Mouse (Mus musculus): ENCODE data around the gene Fgf2. TPM values are rescaled to one million over a fixed set of nuclear protein-coding genes. Genes with fewer than 3 reads are reported as not detected.

The Fgf2 gene
- polyA plus RNA-seq, 1 experiment from 2014 or later: 1.5 TPM

DNA sequence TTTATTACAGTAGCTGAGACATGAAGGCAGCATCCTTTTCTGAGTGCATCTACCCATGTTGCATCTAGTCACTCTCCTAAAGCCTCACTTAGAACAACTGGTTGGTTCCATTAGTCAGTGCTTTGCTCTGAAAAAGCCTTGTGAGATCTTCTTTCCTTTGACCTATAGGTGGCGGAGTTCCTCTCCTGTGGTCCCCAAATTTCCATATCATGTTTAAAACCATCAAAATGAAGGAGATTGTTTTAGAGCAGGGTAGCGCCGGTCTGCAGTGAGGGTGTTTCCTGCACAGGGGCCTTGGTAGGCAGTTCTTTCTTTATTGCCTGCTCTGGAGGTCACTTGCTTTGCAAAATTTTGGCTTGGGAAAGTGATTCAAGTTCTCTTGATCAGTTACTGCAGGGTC is 23.8 kb upstream of the Fgf2 start:
- Histone ChIP-seq H3K27me3 (replicated peaks; ENCODE audit: control insufficient read depth, insufficient read depth, low read length) (no peaks in the 10 kb centered on the region), H3K4me2 (ENCODE audit: low read length) (no peak overlapping the region), H3K4me3 (ENCODE audit: low read depth, low read length) (no peak overlapping the region), H3K36me3 (ENCODE audit: control insufficient read depth, insufficient read depth, low read length) (peaks cover 11% of the 10 kb centered on the region), H3K4me1 (replicated peaks; ENCODE audit: control insufficient read depth, insufficient read depth, low read length) (no peaks in the 10 kb centered on the region), H3K9ac (ENCODE audit: low read length) (no peak overlapping the region), H3K27ac (ENCODE audit: low read depth) (no peak overlapping the region), H3K9me3 (ENCODE audit: control insufficient read depth, low read length) (no peaks in the 10 kb centered on the region)
- no peak for DNase-seq (ENCODE audit: low spot score)
- ATAC-seq (replicated peaks; ENCODE audit: low FRiP score, low TSS enrichment, low read depth): no peak
- WGBS: 35% methylated on average over 3 of the region's 3 CpGs

DNA sequence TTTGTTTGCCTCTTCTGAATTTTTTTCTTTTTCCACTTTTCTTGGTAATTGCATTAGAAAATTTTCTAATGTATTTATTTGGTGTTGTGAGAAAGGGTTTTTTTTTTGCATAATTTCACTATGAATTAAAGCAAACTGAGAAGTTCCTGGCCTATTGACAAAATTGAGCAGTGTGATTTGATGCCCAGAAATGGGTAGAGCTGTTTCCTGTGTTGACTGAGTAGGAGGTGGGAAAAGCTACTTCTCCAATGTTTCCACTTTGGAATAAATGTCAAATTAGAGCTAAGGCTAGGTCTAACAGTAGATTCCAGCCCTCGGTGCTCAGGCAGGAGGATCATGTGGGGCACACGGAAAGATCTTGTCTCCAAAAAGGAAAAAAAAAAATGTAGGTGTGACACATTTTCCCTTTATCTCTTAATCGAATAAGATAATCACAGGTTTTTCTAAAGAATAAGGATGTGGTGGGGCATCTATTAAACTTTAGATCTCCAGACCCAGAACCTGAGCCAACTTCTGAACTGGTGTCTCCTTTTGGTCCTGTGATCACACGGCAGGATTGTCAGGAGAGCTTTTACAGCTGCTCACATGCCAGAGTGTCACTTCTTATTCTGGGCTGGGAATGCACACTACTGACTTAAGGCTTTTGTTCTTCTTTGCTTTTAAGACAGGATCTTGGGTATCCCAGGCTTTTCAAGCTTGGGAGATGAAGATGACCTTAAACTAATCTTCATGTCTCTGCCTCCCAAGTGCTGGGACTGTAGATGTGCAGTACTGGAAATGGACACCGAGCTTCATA is 22.6 kb upstream of the Fgf2 start:
- no peak overlapping the region for H3K9ac ChIP-seq (ENCODE audit: low read length)
- no peaks in the 10 kb centered on the region for H3K9me3 ChIP-seq (ENCODE audit: control insufficient read depth, low read length)
- DNase-seq (ENCODE audit: low spot score): no peak
- no peak overlapping the region for H3K4me3 ChIP-seq (ENCODE audit: low read depth, low read length)
- no peak overlapping the region for H3K27ac ChIP-seq (ENCODE audit: low read depth)
- no peak overlapping the region for H3K4me2 ChIP-seq (ENCODE audit: low read length)
- ATAC-seq (replicated peaks; ENCODE audit: low FRiP score, low TSS enrichment, low read depth): no peak
- H3K4me1 ChIP-seq (replicated peaks; ENCODE audit: control insufficient read depth, insufficient read depth, low read length): no peaks in the 10 kb centered on the region
- no peaks in the 10 kb centered on the region for H3K27me3 ChIP-seq (replicated peaks; ENCODE audit: control insufficient read depth, insufficient read depth, low read length)
- peaks cover 6% of the 10 kb centered on the region; the same call in 1 of the 2 replicates for H3K36me3 ChIP-seq (ENCODE audit: control insufficient read depth, insufficient read depth, low read length)
- WGBS: 79% methylated on average over 5 of the region's 5 CpGs

DNA sequence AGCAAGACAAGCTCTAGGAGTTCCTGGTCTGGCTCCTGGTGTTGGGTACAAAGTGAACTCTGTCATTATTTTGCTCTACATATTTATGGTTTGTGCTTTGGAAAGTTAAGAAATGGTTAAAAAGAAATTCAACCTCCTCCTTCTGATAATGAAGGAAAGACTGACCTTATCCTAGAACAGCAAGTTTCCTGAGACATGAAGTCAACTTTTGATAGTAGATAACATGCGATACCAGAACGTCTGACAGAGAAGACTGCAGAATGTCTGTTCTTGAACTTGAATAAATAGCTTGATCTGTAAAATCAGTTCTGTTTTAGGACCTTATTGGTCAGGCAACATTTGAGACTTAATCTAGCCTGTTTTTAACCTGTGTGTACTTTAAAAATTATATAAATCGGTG is 21.5 kb upstream of the Fgf2 start:
- 82% methylated on average over 3 of the region's 3 CpGs for WGBS
- no peak for DNase-seq (ENCODE audit: low spot score)
- H3K4me1 ChIP-seq (replicated peaks; ENCODE audit: control insufficient read depth, insufficient read depth, low read length): no peaks in the 10 kb centered on the region

GRCm38 (mm10) chr3:37328489-37328888 is 19.7 kb upstream of the Fgf2 start:
- ATAC-seq (replicated peaks; ENCODE audit: low FRiP score, low TSS enrichment, low read depth) (no peak), DNase-seq (ENCODE audit: low spot score) (no peak)
- Histone ChIP-seq H3K36me3 (ENCODE audit: control insufficient read depth, insufficient read depth, low read length) (no peaks in the 10 kb centered on the region), H3K4me1 (replicated peaks; ENCODE audit: control insufficient read depth, insufficient read depth, low read length) (no peaks in the 10 kb centered on the region), H3K9me3 (ENCODE audit: control insufficient read depth, low read length) (no peaks in the 10 kb centered on the region), H3K27me3 (replicated peaks; ENCODE audit: control insufficient read depth, insufficient read depth, low read length) (no peaks in the 10 kb centered on the region), H3K4me3 (ENCODE audit: low read depth, low read length) (no peak overlapping the region), H3K9ac (ENCODE audit: low read length) (no peak overlapping the region), H3K4me2 (ENCODE audit: low read length) (no peak overlapping the region), H3K27ac (ENCODE audit: low read depth) (no peak overlapping the region)
- WGBS: 80% methylated on average over 2 of the region's 2 CpGs

More for the DNA sequence above, 21.5 kb upstream of the Fgf2 start:
- no peaks in the 10 kb centered on the region for H3K36me3 ChIP-seq (ENCODE audit: control insufficient read depth, insufficient read depth, low read length)
- no peak overlapping the region for H3K27ac ChIP-seq (ENCODE audit: low read depth)
- no peak for ATAC-seq (replicated peaks; ENCODE audit: low FRiP score, low TSS enrichment, low read depth)
- no peak overlapping the region for H3K4me2 ChIP-seq (ENCODE audit: low read length)
- no peak overlapping the region for H3K9ac ChIP-seq (ENCODE audit: low read length)
- no peaks in the 10 kb centered on the region for H3K9me3 ChIP-seq (ENCODE audit: control insufficient read depth, low read length)
- no peaks in the 10 kb centered on the region for H3K27me3 ChIP-seq (replicated peaks; ENCODE audit: control insufficient read depth, insufficient read depth, low read length)
- no peak overlapping the region for H3K4me3 ChIP-seq (ENCODE audit: low read depth, low read length)

DNA sequence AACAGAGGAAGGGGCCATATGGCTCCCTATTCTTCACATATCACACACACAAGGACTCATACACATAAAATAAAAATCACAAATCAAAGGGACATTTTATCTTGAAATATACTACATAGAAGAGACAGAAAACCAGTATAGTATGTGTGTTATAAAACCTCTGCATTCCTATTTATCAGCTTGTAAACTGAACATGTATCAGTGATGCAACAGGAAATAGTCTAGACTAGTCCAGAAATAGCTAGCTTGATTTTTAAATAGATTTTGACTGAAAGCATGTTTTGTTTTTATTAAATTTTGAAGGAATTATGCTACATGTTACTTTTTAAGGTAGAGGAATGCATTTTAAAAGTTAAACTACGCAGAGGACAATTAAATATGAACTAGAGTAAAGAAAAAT is 18.2 kb upstream of the Fgf2 start:
- Histone ChIP-seq H3K4me3 (ENCODE audit: low read depth, low read length) (no peak overlapping the region), H3K27ac (ENCODE audit: low read depth) (no peak overlapping the region), H3K36me3 (ENCODE audit: control insufficient read depth, insufficient read depth, low read length) (no peaks in the 10 kb centered on the region), H3K9me3 (ENCODE audit: control insufficient read depth, low read length) (no peaks in the 10 kb centered on the region), H3K4me1 (replicated peaks; ENCODE audit: control insufficient read depth, insufficient read depth, low read length) (no peaks in the 10 kb centered on the region), H3K27me3 (replicated peaks; ENCODE audit: control insufficient read depth, insufficient read depth, low read length) (no peaks in the 10 kb centered on the region), H3K9ac (ENCODE audit: low read length) (no peak overlapping the region), H3K4me2 (ENCODE audit: low read length) (no peak overlapping the region)
- DNase-seq (ENCODE audit: low spot score) (no peak), ATAC-seq (replicated peaks; ENCODE audit: low FRiP score, low TSS enrichment, low read depth) (no peak)
- 88% methylated on average over 1 of the region's 1 CpGs for WGBS

DNA sequence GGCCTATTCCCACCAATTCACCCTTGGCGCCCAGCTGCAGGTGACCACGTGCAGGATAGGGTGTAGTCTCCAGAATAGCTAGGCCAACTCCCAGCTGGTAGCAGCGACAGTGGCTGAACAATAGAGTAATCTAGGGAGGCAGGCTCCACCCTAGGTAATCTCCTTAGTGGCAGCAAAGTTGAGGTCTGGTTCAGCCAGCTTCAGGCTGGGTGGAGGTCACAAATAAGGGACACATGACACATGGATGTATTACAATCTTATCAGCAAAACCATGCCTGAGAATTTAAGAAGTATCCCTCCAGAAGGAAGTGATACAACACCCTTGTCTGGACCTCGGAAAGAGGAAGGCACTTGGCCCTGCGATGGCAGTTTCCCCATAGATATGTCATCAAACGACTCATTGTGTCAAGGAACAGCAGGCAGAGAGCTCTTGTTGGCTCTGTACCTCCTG is 16.1 kb upstream of the Fgf2 start:
- Histone ChIP-seq H3K4me3 (ENCODE audit: low read depth, low read length) (no peak overlapping the region), H3K27me3 (replicated peaks; ENCODE audit: control insufficient read depth, insufficient read depth, low read length) (no peaks in the 10 kb centered on the region), H3K27ac (ENCODE audit: low read depth) (no peak overlapping the region), H3K36me3 (ENCODE audit: control insufficient read depth, insufficient read depth, low read length) (no peaks in the 10 kb centered on the region), H3K9me3 (ENCODE audit: control insufficient read depth, low read length) (no peaks in the 10 kb centered on the region), H3K4me1 (replicated peaks; ENCODE audit: control insufficient read depth, insufficient read depth, low read length) (no peaks in the 10 kb centered on the region), H3K9ac (ENCODE audit: low read length) (no peak overlapping the region), H3K4me2 (ENCODE audit: low read length) (no peak overlapping the region)
- no peak for DNase-seq (ENCODE audit: low spot score)
- ATAC-seq (replicated peaks; ENCODE audit: low FRiP score, low TSS enrichment, low read depth): no peak
- 65% methylated on average over 6 of the region's 6 CpGs for WGBS

GRCm38 (mm10) chr3:37334053-37334452 is 14.1 kb upstream of the Fgf2 start:
- Histone ChIP-seq H3K36me3 (ENCODE audit: control insufficient read depth, insufficient read depth, low read length) (no peaks in the 10 kb centered on the region), H3K9ac (ENCODE audit: low read length) (no peak overlapping the region), H3K9me3 (ENCODE audit: control insufficient read depth, low read length) (no peaks in the 10 kb centered on the region), H3K4me1 (replicated peaks; ENCODE audit: control insufficient read depth, insufficient read depth, low read length) (no peaks in the 10 kb centered on the region), H3K4me2 (ENCODE audit: low read length) (no peak overlapping the region), H3K4me3 (ENCODE audit: low read depth, low read length) (no peak overlapping the region), H3K27me3 (replicated peaks; ENCODE audit: control insufficient read depth, insufficient read depth, low read length) (no peaks in the 10 kb centered on the region), H3K27ac (ENCODE audit: low read depth) (no peak overlapping the region)
- 91% methylated on average over 4 of the region's 4 CpGs for WGBS
- no peak for DNase-seq (ENCODE audit: low spot score)
- ATAC-seq (replicated peaks; ENCODE audit: low FRiP score, low TSS enrichment, low read depth): no peak

- H3K27me3 ChIP-seq (replicated peaks; ENCODE audit: control insufficient read depth, insufficient read depth, low read length): no peaks in the 10 kb centered on the region
- ATAC-seq (replicated peaks; ENCODE audit: low FRiP score, low TSS enrichment, low read depth) (no peak), DNase-seq (ENCODE audit: low spot score) (no peak)
- H3K9me3 ChIP-seq (ENCODE audit: control insufficient read depth, low read length): no peaks in the 10 kb centered on the region
- no peak overlapping the region for H3K9ac ChIP-seq (ENCODE audit: low read length)
- no peaks in the 10 kb centered on the region for H3K4me1 ChIP-seq (replicated peaks; ENCODE audit: control insufficient read depth, insufficient read depth, low read length)
- no peak overlapping the region for H3K4me3 ChIP-seq (ENCODE audit: low read depth, low read length)
- no peaks in the 10 kb centered on the region for H3K36me3 ChIP-seq (ENCODE audit: control insufficient read depth, insufficient read depth, low read length)
- no peak overlapping the region for H3K4me2 ChIP-seq (ENCODE audit: low read length)
- 65% methylated on average over 5 of the region's 5 CpGs for WGBS
- no peak overlapping the region for H3K27ac ChIP-seq (ENCODE audit: low read depth)
Measured at GRCm38 (mm10) chr3:37341110-37341509, 7.0 kb upstream of the Fgf2 start.

- Histone ChIP-seq H3K27ac (ENCODE audit: low read depth) (no peak overlapping the region), H3K36me3 (ENCODE audit: control insufficient read depth, insufficient read depth, low read length) (no peaks in the 10 kb centered on the region), H3K9me3 (ENCODE audit: control insufficient read depth, low read length) (no peaks in the 10 kb centered on the region), H3K4me3 (ENCODE audit: low read depth, low read length) (no peak overlapping the region), H3K4me2 (ENCODE audit: low read length) (no peak overlapping the region), H3K4me1 (replicated peaks; ENCODE audit: control insufficient read depth, insufficient read depth, low read length) (no peaks in the 10 kb centered on the region), H3K27me3 (replicated peaks; ENCODE audit: control insufficient read depth, insufficient read depth, low read length) (peaks cover 10% of the 10 kb centered on the region; the same call in 1 of the 2 replicates), H3K9ac (ENCODE audit: low read length) (no peak overlapping the region)
- 60% methylated on average over 5 of the region's 5 CpGs for WGBS
- no peak for DNase-seq (ENCODE audit: low spot score)
- ATAC-seq (replicated peaks; ENCODE audit: low FRiP score, low TSS enrichment, low read depth): no peak
Measured at GRCm38 (mm10) chr3:37342811-37343210, 5.3 kb upstream of the Fgf2 start.
